Mouse (Mus musculus): Measurements from ENCODE around the gene Gm10521. TPM values are rescaled to one million over a fixed set of nuclear protein-coding genes. Genes with fewer than 3 reads are reported as not detected.
"Not testable (repeated sequence)": the region's sequence is repeated elsewhere in the genome, so short reads cannot be mapped to it uniquely, and the experiment has no call there.

Gm10521 gene
- not detected in 2 replicates for polyA plus RNA-seq (2015; fragmentation: Nextera tagmentation; extraction: Ambion mirVana)

GRCm38 (mm10) chr1:171895364-171895763 is at the start of gene Gm10521:
Gene Gm10521, plus strand, starts transcription at chr1:171895664.
- H3K36me3 ChIP-seq (ENCODE audit: control insufficient read depth, insufficient read depth, low read length); H3K27me3 ChIP-seq (replicated peaks; ENCODE audit: control insufficient read depth, insufficient read depth, low read length); H3K9ac ChIP-seq (ENCODE audit: low read depth, low read length); H3K4me2 ChIP-seq (ENCODE audit: low read length); ATAC-seq; H3K4me1 ChIP-seq (ENCODE audit: control insufficient read depth, insufficient read depth, low read depth, low read length); H3K9me3 ChIP-seq (ENCODE audit: control insufficient read depth, low read length); H3K27ac ChIP-seq (ENCODE audit: low read depth, low read length); H3K4me3 ChIP-seq (ENCODE audit: low read length): not testable (repeated sequence)
- WGBS, result 75% methylated on average over 5 of the region's 5 CpGs

GRCm38 (mm10) chr1:171848201-171848600 is 47.3 kb upstream of the Gm10521 start:
- Histone ChIP-seq H3K4me1 (ENCODE audit: control insufficient read depth, insufficient read depth, low read depth, low read length) (no peaks in the 10 kb centered on the region), H3K9me3 (ENCODE audit: control insufficient read depth, low read length) (no peaks in the 10 kb centered on the region), H3K4me3 (ENCODE audit: low read length) (no peak overlapping the region), H3K27ac (ENCODE audit: low read depth, low read length) (no peak overlapping the region), H3K4me2 (ENCODE audit: low read length) (no peak overlapping the region), H3K36me3 (ENCODE audit: control insufficient read depth, insufficient read depth, low read length) (no peaks in the 10 kb centered on the region), H3K9ac (ENCODE audit: low read depth, low read length) (no peak overlapping the region), H3K27me3 (replicated peaks; ENCODE audit: control insufficient read depth, insufficient read depth, low read length) (no peaks in the 10 kb centered on the region)
- no peak for ATAC-seq

- H3K4me3 ChIP-seq (ENCODE audit: low read length), result no peak overlapping the region
- H3K36me3 ChIP-seq (ENCODE audit: control insufficient read depth, insufficient read depth, low read length), result no peaks in the 10 kb centered on the region
- H3K27me3 ChIP-seq (replicated peaks; ENCODE audit: control insufficient read depth, insufficient read depth, low read length), result no peaks in the 10 kb centered on the region
- H3K4me2 ChIP-seq (ENCODE audit: low read length), result no peak overlapping the region
- H3K9ac ChIP-seq (ENCODE audit: low read depth, low read length), result no peak overlapping the region
- no peak for ATAC-seq
- no peaks in the 10 kb centered on the region for H3K4me1 ChIP-seq (ENCODE audit: control insufficient read depth, insufficient read depth, low read depth, low read length)
- 84% methylated on average over 4 of the region's 4 CpGs for WGBS
- no peaks in the 10 kb centered on the region for H3K9me3 ChIP-seq (ENCODE audit: control insufficient read depth, low read length)
- H3K27ac ChIP-seq (ENCODE audit: low read depth, low read length), result no peak overlapping the region
Measured at GRCm38 (mm10) chr1:171848757-171849156, 46.7 kb upstream of the Gm10521 start.

- no peak for ATAC-seq
- Histone ChIP-seq H3K4me3 (ENCODE audit: low read length) (no peak overlapping the region), H3K27ac (ENCODE audit: low read depth, low read length) (no peak overlapping the region), H3K27me3 (replicated peaks; ENCODE audit: control insufficient read depth, insufficient read depth, low read length) (no peaks in the 10 kb centered on the region), H3K4me2 (ENCODE audit: low read length) (no peak overlapping the region), H3K9ac (ENCODE audit: low read depth, low read length) (no peak overlapping the region), H3K9me3 (ENCODE audit: control insufficient read depth, low read length) (no peaks in the 10 kb centered on the region), H3K36me3 (ENCODE audit: control insufficient read depth, insufficient read depth, low read length) (no peaks in the 10 kb centered on the region), H3K4me1 (ENCODE audit: control insufficient read depth, insufficient read depth, low read depth, low read length) (no peaks in the 10 kb centered on the region)
- 91% methylated on average over 5 of the region's 5 CpGs for WGBS
Measured at GRCm38 (mm10) chr1:171849454-171849853, 46.0 kb upstream of the Gm10521 start.

- no peaks in the 10 kb centered on the region for H3K36me3 ChIP-seq (ENCODE audit: control insufficient read depth, insufficient read depth, low read length)
- no peaks in the 10 kb centered on the region for H3K27me3 ChIP-seq (replicated peaks; ENCODE audit: control insufficient read depth, insufficient read depth, low read length)
- no peak overlapping the region for H3K9ac ChIP-seq (ENCODE audit: low read depth, low read length)
- 91% methylated on average over 4 of the region's 4 CpGs for WGBS
- no peak overlapping the region for H3K4me3 ChIP-seq (ENCODE audit: low read length)
- ATAC-seq, result no peak
- H3K9me3 ChIP-seq (ENCODE audit: control insufficient read depth, low read length), result peaks cover 2% of the 10 kb centered on the region; the same call in 1 of the 2 replicates
- H3K4me2 ChIP-seq (ENCODE audit: low read length), result no peak overlapping the region
- no peaks in the 10 kb centered on the region for H3K4me1 ChIP-seq (ENCODE audit: control insufficient read depth, insufficient read depth, low read depth, low read length)
- H3K27ac ChIP-seq (ENCODE audit: low read depth, low read length), result no peak overlapping the region
Measured at GRCm38 (mm10) chr1:171865467-171865866, 30.0 kb upstream of the Gm10521 start.

GRCm38 (mm10) chr1:171886989-171887388 is 8.5 kb upstream of the Gm10521 start:
- 96% methylated on average over 1 of the region's 1 CpGs for WGBS
- Histone ChIP-seq H3K4me1 (ENCODE audit: control insufficient read depth, insufficient read depth, low read depth, low read length) (no peaks in the 10 kb centered on the region), H3K4me2 (ENCODE audit: low read length) (no peak overlapping the region), H3K4me3 (ENCODE audit: low read length) (no peak overlapping the region), H3K9ac (ENCODE audit: low read depth, low read length) (no peak overlapping the region), H3K27me3 (replicated peaks; ENCODE audit: control insufficient read depth, insufficient read depth, low read length) (no peaks in the 10 kb centered on the region), H3K27ac (ENCODE audit: low read depth, low read length) (no peak overlapping the region), H3K36me3 (ENCODE audit: control insufficient read depth, insufficient read depth, low read length) (no peaks in the 10 kb centered on the region), H3K9me3 (ENCODE audit: control insufficient read depth, low read length) (no peaks in the 10 kb centered on the region)
- no peak for ATAC-seq

- Histone ChIP-seq H3K9ac (ENCODE audit: low read depth, low read length) (no peak overlapping the region), H3K27ac (ENCODE audit: low read depth, low read length) (no peak overlapping the region), H3K27me3 (replicated peaks; ENCODE audit: control insufficient read depth, insufficient read depth, low read length) (no peaks in the 10 kb centered on the region), H3K36me3 (ENCODE audit: control insufficient read depth, insufficient read depth, low read length) (no peaks in the 10 kb centered on the region), H3K4me3 (ENCODE audit: low read length) (no peak overlapping the region), H3K9me3 (ENCODE audit: control insufficient read depth, low read length) (0 out of 2 replicates have a peak, but pooled peaks cover 2% of the 10 kb centered on the region), H3K4me2 (ENCODE audit: low read length) (no peak overlapping the region), H3K4me1 (ENCODE audit: control insufficient read depth, insufficient read depth, low read depth, low read length) (no peaks in the 10 kb centered on the region)
- 82% methylated on average over 1 of the region's 1 CpGs for WGBS
- ATAC-seq, result no peak
Measured at GRCm38 (mm10) chr1:171904011-171904410, 8.5 kb downstream of the Gm10521 start.

GRCm38 (mm10) chr1:171915638-171916458 is 20.4 kb downstream of the Gm10521 start:
- Histone ChIP-seq H3K9me3 (ENCODE audit: control insufficient read depth, low read length) (no peaks in the 10 kb centered on the region), H3K4me1 (ENCODE audit: control insufficient read depth, insufficient read depth, low read depth, low read length) (no peaks in the 10 kb centered on the region), H3K9ac (ENCODE audit: low read depth, low read length) (no peak overlapping the region), H3K4me3 (ENCODE audit: low read length) (no peak overlapping the region), H3K27me3 (replicated peaks; ENCODE audit: control insufficient read depth, insufficient read depth, low read length) (no peaks in the 10 kb centered on the region), H3K27ac (ENCODE audit: low read depth, low read length) (no peak overlapping the region), H3K36me3 (ENCODE audit: control insufficient read depth, insufficient read depth, low read length) (no peaks in the 10 kb centered on the region), H3K4me2 (ENCODE audit: low read length) (no peak overlapping the region)
- no peak for ATAC-seq
- 86% methylated on average over 13 of the region's 13 CpGs for WGBS

- no peak within 1 kb of the TSS for H3K9ac ChIP-seq (ENCODE audit: low read depth, low read length)
- H3K4me1 ChIP-seq (ENCODE audit: control insufficient read depth, insufficient read depth, low read depth, low read length), result no peaks in the 10 kb centered on the region
- ATAC-seq, result no peak
- H3K36me3 ChIP-seq (ENCODE audit: control insufficient read depth, insufficient read depth, low read length), result no peaks in the 10 kb centered on the region
- no peak within 1 kb of the TSS for H3K27ac ChIP-seq (ENCODE audit: low read depth, low read length)
- no peak within 1 kb of the TSS for H3K4me2 ChIP-seq (ENCODE audit: low read length)
- no peaks in the 10 kb centered on the region for H3K9me3 ChIP-seq (ENCODE audit: control insufficient read depth, low read length)
- no peaks in the 10 kb centered on the region for H3K27me3 ChIP-seq (replicated peaks; ENCODE audit: control insufficient read depth, insufficient read depth, low read length)
- H3K4me3 ChIP-seq (ENCODE audit: low read length), result no peak within 1 kb of the TSS
- WGBS, result 84% methylated on average over 14 of the region's 14 CpGs
Measured at GRCm38 (mm10) chr1:171917305-171918039, 22.0 kb downstream of the Gm10521 start, which contains the start of gene Slamf6. Gene Slamf6, plus strand, starts transcription at chr1:171917515.

All from hindbrain, embryonic 16.5 days (tissue).